Mouse (Mus musculus) erythroblast, embryonic 14.5 days (primary cell): ENCODE results near the gene Cep164.

Source experiments
- GATA1 ChIP-seq: IDR thresholded peaks from 2 replicates; pipeline ENCODE4 v1.6.1; 2012; ENCODE audit warnings: low read length, inconsistent platforms, mixed read lengths
- TAL1 ChIP-seq: IDR thresholded peaks from 3 replicates; pipeline ENCODE4 v1.6.1; 2012; ENCODE audit warnings: low read length, inconsistent platforms, mixed read lengths

DNA sequence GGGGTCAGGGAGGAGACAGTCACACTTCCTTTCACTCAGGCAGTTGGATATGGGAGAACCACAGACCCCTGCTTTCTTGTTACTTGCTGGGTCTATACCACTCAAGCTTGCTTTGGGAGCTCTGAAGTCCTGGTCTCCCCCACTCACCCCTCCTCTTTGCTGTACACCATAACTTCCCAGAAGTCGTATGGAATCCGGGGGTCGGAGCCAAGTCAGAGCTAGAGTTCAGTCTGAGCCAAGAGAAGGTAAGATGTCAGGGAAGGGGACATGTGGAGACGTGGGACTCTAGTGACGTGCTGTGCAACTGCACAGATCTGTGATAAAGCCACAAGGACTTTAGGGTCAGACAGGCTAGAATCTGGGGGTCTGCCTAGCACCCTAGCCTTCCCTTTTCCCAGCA lies 11.8 kb upstream of the Cep164 start:
- TF ChIP-seq TAL1 (no peak), GATA1 (no peak)
